8 mouse cellular contexts compared by ENCODE assay signal in genomic region chr8:46739956-46740512, GRCm38 (mm10). TPM values are rescaled to one million over a fixed set of nuclear protein-coding genes. Genes with fewer than 3 reads are reported as not detected.
DNase-seq lines count a peak whose midpoint lies in the region; ATAC-seq and TF ChIP-seq lines count a peak whose summit lies in the region.

No protein-coding gene starts in this region.

- no peak for TF ChIP-seq CTCF in olfactory bulb, adult 2 months (IDR thresholded peaks at IDR 0.05; ENCODE audit: insufficient read depth, low read depth, low read length)

- peak overlapping the region; percentile 97 for H3K9ac ChIP-seq in kidney, embryonic 14.5 days (ENCODE audit: low read depth, low read length)
- H3K9ac ChIP-seq in forebrain, embryonic 12.5 days = peak overlapping the region; percentile 96
- peak overlapping the region; percentile 72 for H3K9ac ChIP-seq in intestine, embryonic 14.5 days (ENCODE audit: low read length)
- peak overlapping the region; percentile 95 for H3K9ac ChIP-seq in liver, embryonic 12.5 days

- under 1% methylated on average over 22 of the region's 22 CpGs for WGBS in kidney, embryonic 14.5 days
- WGBS in forebrain, embryonic 12.5 days = 0% methylated on average over 21 of the region's 22 CpGs
- WGBS in intestine, embryonic 14.5 days = under 1% methylated on average over 22 of the region's 22 CpGs
- WGBS in liver, embryonic 12.5 days (ENCODE audit: insufficient replicate concordance) = under 1% methylated on average over 21 of the region's 22 CpGs
- under 1% methylated on average over 22 of the region's 22 CpGs for WGBS in olfactory bulb, adult 2 months

- ATAC-seq in kidney, embryonic 14.5 days (ENCODE audit: low FRiP score, low TSS enrichment) = no peak; the same call in 1 of the 2 replicates
- ATAC-seq in forebrain, embryonic 12.5 days (ENCODE audit: low FRiP score) = no peak; the same call in none of the 2 replicates
- ATAC-seq in intestine, embryonic 14.5 days (replicated peaks; ENCODE audit: low FRiP score, low TSS enrichment, low read depth) = peak; percentile 0; the same call in 1 of the 2 replicates
- peak; percentile 5; the same call in 1 of the 2 replicates for ATAC-seq in liver, embryonic 12.5 days

- no peaks in the 10 kb centered on the region for H3K36me3 ChIP-seq in kidney, embryonic 14.5 days (ENCODE audit: control insufficient read depth, insufficient read depth, low read length)
- H3K36me3 ChIP-seq in forebrain, embryonic 12.5 days (replicated peaks) = no peaks in the 10 kb centered on the region
- no peaks in the 10 kb centered on the region for H3K36me3 ChIP-seq in intestine, embryonic 14.5 days (ENCODE audit: control insufficient read depth, insufficient read depth, low read length)
- no peaks in the 10 kb centered on the region for H3K36me3 ChIP-seq in liver, embryonic 12.5 days

- H3K27ac ChIP-seq in kidney, embryonic 14.5 days (ENCODE audit: low read depth, low read length) = peak overlapping the region; percentile 95
- peak overlapping the region; percentile 91 for H3K27ac ChIP-seq in forebrain, embryonic 12.5 days
- H3K27ac ChIP-seq in intestine, embryonic 14.5 days (ENCODE audit: low read depth) = peak overlapping the region; percentile 85
- peak overlapping the region; percentile 91 for H3K27ac ChIP-seq in liver, embryonic 12.5 days
- peak overlapping the region; percentile 92 for H3K27ac ChIP-seq in olfactory bulb, adult 2 months (ENCODE audit: insufficient read depth, low read depth, low read length)

- peaks cover 16% of the 10 kb centered on the region for H3K4me1 ChIP-seq in kidney, embryonic 14.5 days (ENCODE audit: control insufficient read depth, insufficient read depth, low read length)
- H3K4me1 ChIP-seq in forebrain, embryonic 12.5 days = peaks cover 7% of the 10 kb centered on the region
- H3K4me1 ChIP-seq in intestine, embryonic 14.5 days (replicated peaks; ENCODE audit: control insufficient read depth, insufficient read depth, low read length) = peaks cover 14% of the 10 kb centered on the region
- peaks cover 48% of the 10 kb centered on the region for H3K4me1 ChIP-seq in liver, embryonic 12.5 days
- peaks cover 5% of the 10 kb centered on the region for H3K4me1 ChIP-seq in olfactory bulb, adult 2 months (ENCODE audit: control insufficient read depth, insufficient read depth, low read length)

- H3K9me3 ChIP-seq in kidney, embryonic 14.5 days (ENCODE audit: control insufficient read depth, low read length) = no peaks in the 10 kb centered on the region
- H3K9me3 ChIP-seq in forebrain, embryonic 12.5 days = 0 out of 2 replicates have a peak, but pooled peaks cover 5% of the 10 kb centered on the region
- no peaks in the 10 kb centered on the region; the same call in 1 of the 2 replicates for H3K9me3 ChIP-seq in intestine, embryonic 14.5 days (ENCODE audit: control insufficient read depth, low read length)
- peaks cover 6% of the 10 kb centered on the region for H3K9me3 ChIP-seq in liver, embryonic 12.5 days (replicated peaks)

- no peaks in the 10 kb centered on the region for H3K27me3 ChIP-seq in kidney, embryonic 14.5 days (ENCODE audit: control insufficient read depth, insufficient read depth, low read length)
- no peaks in the 10 kb centered on the region for H3K27me3 ChIP-seq in forebrain, embryonic 12.5 days
- no peaks in the 10 kb centered on the region for H3K27me3 ChIP-seq in intestine, embryonic 14.5 days (replicated peaks; ENCODE audit: control insufficient read depth, insufficient read depth, low read length)
- H3K27me3 ChIP-seq in liver, embryonic 12.5 days (replicated peaks) = no peaks in the 10 kb centered on the region

- DNase-seq in kidney, adult 18-20 months = no peak
- peak; percentile 52 for DNase-seq in MN1 (ENCODE audit: low spot score)
- DNase-seq in intestine, embryonic 14.5 days (ENCODE audit: low spot score) = peak; percentile 77
- no peak for DNase-seq in cerebellum, adult 8-10 months

- peak overlapping the region; percentile 74 for H3K4me2 ChIP-seq in kidney, embryonic 14.5 days (replicated peaks; ENCODE audit: low read depth, low read length)
- peak overlapping the region; percentile 79 for H3K4me2 ChIP-seq in forebrain, embryonic 12.5 days
- peak overlapping the region; percentile 54 for H3K4me2 ChIP-seq in intestine, embryonic 14.5 days (ENCODE audit: low read length)
- peak overlapping the region; percentile 90 for H3K4me2 ChIP-seq in liver, embryonic 12.5 days

- no peak for TF ChIP-seq POLR2A in olfactory bulb, adult 2 months (IDR thresholded peaks at IDR 0.05; ENCODE audit: insufficient read depth, low read depth, low read length)

- peak overlapping the region; percentile 93 for H3K4me3 ChIP-seq in kidney, embryonic 14.5 days (ENCODE audit: low read length)
- H3K4me3 ChIP-seq in forebrain, embryonic 12.5 days (replicated peaks) = peak overlapping the region; percentile 92
- peak overlapping the region; percentile 80 for H3K4me3 ChIP-seq in intestine, embryonic 14.5 days (ENCODE audit: low read depth, low read length)
- H3K4me3 ChIP-seq in liver, embryonic 12.5 days = peak overlapping the region; percentile 95
- peak overlapping the region; percentile 93 for H3K4me3 ChIP-seq in olfactory bulb, adult 2 months (ENCODE audit: insufficient read depth, low read depth, low read length)

RNA-seq across cellular contexts. Expression of gene Irf2, which starts 0.5 kb away (rescaled TPM):
- 13.9 and 14.2 TPM in 2 replicates for polyA plus RNA-seq in kidney, embryonic 14.5 days (2014; fragmentation: Nextera tagmentation; extraction: Ambion mirVana)
- polyA plus RNA-seq in forebrain, embryonic 12.5 days (2016; fragmentation: Nextera tagmentation; extraction: Ambion mirVana) = 11.5 and 11.7 TPM in 2 replicates
- 19.3 and 25.4 TPM in 2 replicates for polyA plus RNA-seq in intestine, embryonic 14.5 days (2014; fragmentation: Nextera tagmentation; extraction: Ambion mirVana)
- polyA plus RNA-seq in liver, embryonic 12.5 days (2016; fragmentation: Nextera tagmentation; extraction: Ambion mirVana) = 14.8 and 17.5 TPM in 2 replicates
- not detected in 2 replicates for polyA plus RNA-seq in olfactory bulb, adult 2 months (2012; ENCODE audit: insufficient read depth, insufficient read length, low replicate concordance, missing spikeins)

Comparison
In these comparisons a context has a peak if more than half of its experiments do, and no peak if none do; other contexts are left out.
1. ATAC-seq: peak in intestine, embryonic 14.5 days (single experiment) and liver, embryonic 12.5 days (single experiment); none in kidney, embryonic 14.5 days (single experiment) and forebrain, embryonic 12.5 days (single experiment).
2. DNase-seq: peak in MN1 (single experiment) and intestine, embryonic 14.5 days (single experiment); none in kidney, adult 18-20 months (single experiment) and cerebellum, adult 8-10 months (single experiment).
3. RNA of gene Irf2, which starts 0.5 kb away (polyA plus RNA-seq): not detected in olfactory bulb, adult 2 months; 19.3 to 25.4 TPM in intestine, embryonic 14.5 days, 14.8 to 17.5 TPM in liver, embryonic 12.5 days, 13.9 to 14.2 TPM in kidney, embryonic 14.5 days and 11.5 to 11.7 TPM in forebrain, embryonic 12.5 days; every median in the first group is over 10 times any median in the second.
4. Peak in every context shown above with its lines, with median percentiles within 50 percentile points of each other: H3K27ac ChIP-seq, H3K4me2 ChIP-seq, H3K4me3 ChIP-seq and H3K9ac ChIP-seq.